Mouse (Mus musculus) hindbrain, embryonic 11.5 days (tissue): Measurements from ENCODE around the gene Sh3glb2. TPM values are rescaled to one million over a fixed set of nuclear protein-coding genes. Genes with fewer than 3 reads are reported as not detected.

Source experiments
- ATAC-seq: fragments of 200-750 bp; cut with Nextera tagmentation; 2 replicates; pipeline ENCODE4 v1.8.0; 2017; ENCODE audit warnings: mild to moderate bottlenecking, moderate TSS enrichment, moderate library complexity; ENCODE audit not compliant: low FRiP score
- DNase-seq: peaks from one replicate; pipeline ENCODE4 v3.0.0-alpha.2; 2015; ENCODE audit warnings: low spot score
- H3K27ac ChIP-seq: fragments of 300-500 bp; sonication (generic); 2 replicates; pipeline ENCODE4 v1.5.1; 2014; ENCODE audit warnings: mild to moderate bottlenecking, low read depth, low read length
- H3K27me3 ChIP-seq: fragments of 300-500 bp; sonication (generic); 2 replicates; pipeline ENCODE4 v1.6.1; 2014; ENCODE audit warnings: mild to moderate bottlenecking, low read length, moderate library complexity, mixed read lengths; ENCODE audit not compliant: control insufficient read depth, insufficient read depth
- H3K36me3 ChIP-seq: fragments of 300-500 bp; sonication (generic); 2 replicates; pipeline ENCODE4 v1.6.1; 2014; ENCODE audit warnings: mild to moderate bottlenecking, low read length, moderate library complexity, mixed read lengths; ENCODE audit not compliant: control insufficient read depth, insufficient read depth
- H3K4me1 ChIP-seq: fragments of 300-500 bp; sonication (generic); replicated peaks from 2 replicates; pipeline ENCODE4 v1.6.1; 2014; ENCODE audit warnings: low read length, mixed read lengths; ENCODE audit not compliant: control insufficient read depth, insufficient read depth
- H3K4me2 ChIP-seq: fragments of 300-500 bp; sonication (generic); replicated peaks from 2 replicates; pipeline ENCODE4 v1.6.1; 2014; ENCODE audit warnings: mild to moderate bottlenecking, low read depth, low read length
- H3K4me3 ChIP-seq: fragments of 300-500 bp; sonication (generic); 2 replicates; pipeline ENCODE4 v1.5.1; 2014; ENCODE audit warnings: low read depth, low read length
- H3K9ac ChIP-seq: fragments of 300-500 bp; sonication (generic); 2 replicates; pipeline ENCODE4 v1.6.1; 2014; ENCODE audit warnings: low read depth, low read length
- H3K9me3 ChIP-seq: fragments of 300-500 bp; sonication (generic); 2 replicates; pipeline ENCODE4 v1.6.1; 2016; ENCODE audit warnings: low read length; ENCODE audit not compliant: control insufficient read depth
- WGBS: fragments of 180-500 bp; shearing (Covaris S2); extraction: QIAGEN DNeasy Blood & Tissue Kit; methylation state at CpG from one replicate; pipeline ENCODE4 v1.1.7; 2014; 5-methylcytosine and 5-hydroxymethylcytosine counted together
- polyA plus RNA-seq: library from polyadenylated mRNA; unstranded; fragments of >200 nt; fragmentation: Nextera tagmentation; extraction: Ambion mirVana; gene quantifications from 2 replicates; pipeline ENCODE4 v1.2.1, GENCODE M21; 2014

Gene Sh3glb2
- polyA plus RNA-seq, 1 experiment from 2014 or later: 48.5 TPM

GRCm38 (mm10) chr2:30399191-30400171 is 40.3 kb upstream of the Sh3glb2 start:
- H3K9me3 ChIP-seq: no peaks in the 10 kb centered on the region
- 33% methylated on average over 20 of the region's 20 CpGs for WGBS
- H3K4me2 ChIP-seq: no peak overlapping the region
- 0 out of 2 replicates have a peak, but pooled peaks cover 4% of the 10 kb centered on the region for H3K36me3 ChIP-seq
- peak; percentile 76 for ATAC-seq
- H3K4me1 ChIP-seq: peaks cover 14% of the 10 kb centered on the region
- H3K27me3 ChIP-seq: no peaks in the 10 kb centered on the region
- H3K4me3 ChIP-seq: no peak overlapping the region
- DNase-seq: peak; percentile 63
- peak overlapping the region; percentile 90 for H3K27ac ChIP-seq
- H3K9ac ChIP-seq: peak overlapping the region; percentile 46

- H3K27me3 ChIP-seq: no peaks in the 10 kb centered on the region
- 76% methylated on average over 10 of the region's 10 CpGs for WGBS
- H3K36me3 ChIP-seq: 0 out of 2 replicates have a peak, but pooled peaks cover 4% of the 10 kb centered on the region
- no peak overlapping the region for H3K4me3 ChIP-seq
- H3K27ac ChIP-seq: no peak overlapping the region
- H3K9me3 ChIP-seq: no peaks in the 10 kb centered on the region
- DNase-seq (no peak), ATAC-seq (no peak)
- H3K4me1 ChIP-seq: peaks cover 14% of the 10 kb centered on the region
- no peak overlapping the region for H3K9ac ChIP-seq
- no peak overlapping the region for H3K4me2 ChIP-seq
Measured at GRCm38 (mm10) chr2:30397986-30398512, 38.9 kb upstream of the Sh3glb2 start.

DNA sequence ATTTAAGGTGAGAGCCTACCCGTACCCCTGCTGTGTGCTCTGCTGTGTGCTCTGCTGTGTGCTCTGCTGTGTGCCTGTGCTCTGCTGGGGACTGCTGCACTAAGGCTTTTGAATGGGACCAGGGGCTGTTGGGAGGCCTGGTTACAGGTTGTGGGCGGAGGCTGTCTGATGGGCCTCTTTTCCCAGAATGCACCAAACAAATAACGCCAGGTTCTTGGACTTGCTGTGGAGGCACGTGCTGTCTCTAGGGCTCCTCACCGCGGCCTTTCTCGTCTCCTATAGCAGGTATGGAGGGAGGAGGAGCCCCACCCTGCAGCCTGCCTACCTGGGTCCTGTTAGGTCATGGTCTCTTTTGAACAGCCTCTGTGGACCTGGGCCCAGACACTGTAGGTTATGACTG is 37.1 kb upstream of the Sh3glb2 start:
- H3K27ac ChIP-seq: no peak overlapping the region
- ATAC-seq: no peak
- peaks cover 14% of the 10 kb centered on the region for H3K4me1 ChIP-seq
- no peak for DNase-seq
- H3K9me3 ChIP-seq: no peaks in the 10 kb centered on the region
- no peak overlapping the region for H3K4me2 ChIP-seq
- no peaks in the 10 kb centered on the region for H3K27me3 ChIP-seq
- 0 out of 2 replicates have a peak, but pooled peaks cover 4% of the 10 kb centered on the region for H3K36me3 ChIP-seq
- no peak overlapping the region for H3K4me3 ChIP-seq
- WGBS: 84% methylated on average over 7 of the region's 7 CpGs
- no peak overlapping the region for H3K9ac ChIP-seq

DNA sequence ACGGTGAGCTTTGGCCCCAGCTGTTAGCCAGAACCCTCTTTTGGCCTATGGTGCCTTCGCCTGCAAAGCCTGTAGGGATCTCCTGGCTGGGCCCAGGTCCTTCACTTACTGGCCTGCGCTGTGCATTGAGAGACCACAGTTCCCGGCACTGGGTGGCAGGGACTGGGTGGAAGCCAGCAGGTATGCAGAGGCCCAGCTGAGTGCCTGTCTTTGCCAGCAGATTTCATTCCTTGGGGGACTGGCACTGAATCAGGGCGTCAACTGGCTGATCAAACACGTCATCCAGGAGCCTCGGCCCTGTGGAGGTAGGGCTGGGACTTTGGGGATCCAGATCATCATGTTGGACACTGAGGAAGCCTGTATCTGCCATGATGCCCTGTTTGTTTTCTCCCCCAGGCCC is 36.6 kb upstream of the Sh3glb2 start:
- H3K4me2 ChIP-seq: no peak overlapping the region
- H3K4me3 ChIP-seq: no peak overlapping the region
- WGBS: 87% methylated on average over 7 of the region's 7 CpGs
- no peak overlapping the region for H3K27ac ChIP-seq
- H3K27me3 ChIP-seq: no peaks in the 10 kb centered on the region
- peaks cover 13% of the 10 kb centered on the region for H3K4me1 ChIP-seq
- no peaks in the 10 kb centered on the region for H3K9me3 ChIP-seq
- ATAC-seq (no peak), DNase-seq (no peak)
- H3K9ac ChIP-seq: no peak overlapping the region
- 0 out of 2 replicates have a peak, but pooled peaks cover 4% of the 10 kb centered on the region for H3K36me3 ChIP-seq

GRCm38 (mm10) chr2:30393370-30393656 is 34.2 kb upstream of the Sh3glb2 start:
- H3K4me3 ChIP-seq: peak overlapping the region; percentile 70
- WGBS: 86% methylated on average over 1 of the region's 1 CpGs
- no peak for DNase-seq

GRCm38 (mm10) chr2:30392577-30393369 is 33.6 kb upstream of the Sh3glb2 start:
- peak overlapping the region; percentile 97 for H3K4me2 ChIP-seq
- H3K9ac ChIP-seq: peak overlapping the region; percentile 64
- ATAC-seq: peak; percentile 87

More at GRCm38 (mm10) chr2:30393370-30393656, 34.2 kb upstream of the Sh3glb2 start:
- no peaks in the 10 kb centered on the region for H3K9me3 ChIP-seq
- H3K9ac ChIP-seq: peak overlapping the region; percentile 64
- H3K4me1 ChIP-seq: no peaks in the 10 kb centered on the region; the same call in none of the 2 replicates
- H3K27me3 ChIP-seq: no peaks in the 10 kb centered on the region
- H3K36me3 ChIP-seq: 0 out of 2 replicates have a peak, but pooled peaks cover 4% of the 10 kb centered on the region
- peak overlapping the region; percentile 97 for H3K4me2 ChIP-seq
- H3K27ac ChIP-seq: peak overlapping the region; percentile 81; the same call in 1 of the 2 replicates
- ATAC-seq: no peak

GRCm38 (mm10) chr2:30392114-30392576 is 33.0 kb upstream of the Sh3glb2 start, which contains the start of gene Dolpp1:
Gene Dolpp1 (plus strand): TSS chr2:30392254.
- H3K36me3 ChIP-seq: 0 out of 2 replicates have a peak, but pooled peaks cover 3% of the 10 kb centered on the region
- peak within 1 kb of the TSS; percentile 64 for H3K9ac ChIP-seq
- no peaks in the 10 kb centered on the region for H3K27me3 ChIP-seq
- ATAC-seq (peak; percentile 98), DNase-seq (peak; percentile 94)
- H3K27ac ChIP-seq: peak within 1 kb of the TSS; percentile 81
- under 1% methylated on average over 40 of the region's 40 CpGs for WGBS
- H3K9me3 ChIP-seq: no peaks in the 10 kb centered on the region
- H3K4me1 ChIP-seq: no peaks in the 10 kb centered on the region; the same call in 1 of the 2 replicates
- peak within 1 kb of the TSS; percentile 97 for H3K4me2 ChIP-seq
- peak within 1 kb of the TSS; percentile 70 for H3K4me3 ChIP-seq

More at GRCm38 (mm10) chr2:30392577-30393369, 33.6 kb upstream of the Sh3glb2 start:
- 0 out of 2 replicates have a peak, but pooled peaks cover 4% of the 10 kb centered on the region for H3K36me3 ChIP-seq
- peak overlapping the region; percentile 70 for H3K4me3 ChIP-seq
- H3K27ac ChIP-seq: peak overlapping the region; percentile 81
- DNase-seq: peak; percentile 94
- no peaks in the 10 kb centered on the region; the same call in 1 of the 2 replicates for H3K4me1 ChIP-seq
- H3K27me3 ChIP-seq: no peaks in the 10 kb centered on the region
- under 1% methylated on average over 39 of the region's 54 CpGs for WGBS
- H3K9me3 ChIP-seq: no peaks in the 10 kb centered on the region

GRCm38 (mm10) chr2:30389000-30389399 is 29.9 kb upstream of the Sh3glb2 start:
- Histone ChIP-seq H3K4me1 (no peaks in the 10 kb centered on the region; the same call in 1 of the 2 replicates), H3K9ac (no peak overlapping the region), H3K4me3 (no peak overlapping the region), H3K27me3 (no peaks in the 10 kb centered on the region), H3K27ac (no peak overlapping the region), H3K9me3 (no peaks in the 10 kb centered on the region), H3K4me2 (no peak overlapping the region), H3K36me3 (0 out of 2 replicates have a peak, but pooled peaks cover 3% of the 10 kb centered on the region)
- WGBS: 93% methylated on average over 2 of the region's 2 CpGs
- ATAC-seq: no peak
- no peak for DNase-seq
